Mouse (Mus musculus): ENCODE data around the gene Neo1. TPM values are rescaled to one million over a fixed set of nuclear protein-coding genes. Genes with fewer than 3 reads are reported as not detected.
A peak's percentile ranks its signal among the peaks of the same experiment; 100 is the strongest.
"Not testable (repeated sequence)": the region's sequence is repeated elsewhere in the genome, so short reads cannot be mapped to it uniquely, and the experiment has no call there.

Neo1 gene
- total and polyA plus RNA-seq, 2 experiments from 2014 or later = 18.5 to 79.7 TPM

- ATAC-seq (ENCODE audit: insufficient read depth, low read depth) = no peak
- WGBS = 67% methylated on average over 5 of the region's 5 CpGs
Observed at GRCm38 (mm10) chr9:58989255-58989928, 46.8 kb downstream of the Neo1 start.

GRCm38 (mm10) chr9:58979034-58979433 lies 57.2 kb downstream of the Neo1 start:
- no peak overlapping the region for H3K4me3 ChIP-seq (ENCODE audit: low read depth, low read length)
- DNase-seq (ENCODE audit: low spot score) (no peak), ATAC-seq (ENCODE audit: insufficient read depth, low read depth) (no peak)
- WGBS = 68% methylated on average over 15 of the region's 15 CpGs
- no peak overlapping the region for H3K4me2 ChIP-seq (ENCODE audit: low read depth, low read length)
- H3K27me3 ChIP-seq (ENCODE audit: control insufficient read depth, insufficient read depth, low read length) = no peaks in the 10 kb centered on the region
- peaks cover 16% of the 10 kb centered on the region for H3K36me3 ChIP-seq (replicated peaks; ENCODE audit: control insufficient read depth, insufficient read depth, low read length)
- H3K9ac ChIP-seq (replicated peaks; ENCODE audit: low read depth, low read length) = no peak overlapping the region
- H3K4me1 ChIP-seq (ENCODE audit: control insufficient read depth, insufficient read depth) = no peaks in the 10 kb centered on the region
- no peak for TF ChIP-seq EP300 (IDR thresholded peaks at IDR 0.05; ENCODE audit: low read depth)
- H3K27ac ChIP-seq (ENCODE audit: low read depth) = no peak overlapping the region
- no peaks in the 10 kb centered on the region for H3K9me3 ChIP-seq (replicated peaks; ENCODE audit: control insufficient read depth, low read length)

More at GRCm38 (mm10) chr9:58989255-58989928, 46.8 kb downstream of the Neo1 start:
- Histone ChIP-seq H3K27ac (ENCODE audit: low read depth) (no peak overlapping the region), H3K9me3 (replicated peaks; ENCODE audit: control insufficient read depth, low read length) (no peaks in the 10 kb centered on the region), H3K4me3 (ENCODE audit: low read depth, low read length) (no peak overlapping the region), H3K27me3 (ENCODE audit: control insufficient read depth, insufficient read depth, low read length) (no peaks in the 10 kb centered on the region), H3K4me2 (ENCODE audit: low read depth, low read length) (no peak overlapping the region), H3K9ac (replicated peaks; ENCODE audit: low read depth, low read length) (no peak overlapping the region), H3K36me3 (replicated peaks; ENCODE audit: control insufficient read depth, insufficient read depth, low read length) (0 out of 2 replicates have a peak, but pooled peaks cover 9% of the 10 kb centered on the region), H3K4me1 (ENCODE audit: control insufficient read depth, insufficient read depth) (no peaks in the 10 kb centered on the region)
- TF ChIP-seq CTCF (IDR thresholded peaks at IDR 0.05; ENCODE audit: low read depth) = no peak
- DNase-seq (ENCODE audit: low spot score) = no peak

- H3K27ac ChIP-seq (ENCODE audit: low read depth); H3K36me3 ChIP-seq (replicated peaks; ENCODE audit: control insufficient read depth, insufficient read depth, low read length); H3K9ac ChIP-seq (replicated peaks; ENCODE audit: low read depth, low read length); H3K9me3 ChIP-seq (replicated peaks; ENCODE audit: control insufficient read depth, low read length); H3K27me3 ChIP-seq (ENCODE audit: control insufficient read depth, insufficient read depth, low read length); ATAC-seq (ENCODE audit: insufficient read depth, low read depth); DNase-seq (ENCODE audit: low spot score); H3K4me2 ChIP-seq (ENCODE audit: low read depth, low read length); H3K4me1 ChIP-seq (ENCODE audit: control insufficient read depth, insufficient read depth); H3K4me3 ChIP-seq (ENCODE audit: low read depth, low read length): not testable (repeated sequence)
- WGBS = 87% methylated on average over 2 of the region's 2 CpGs
- TF ChIP-seq CTCF (IDR thresholded peaks at IDR 0.05; ENCODE audit: low read depth) = 0 out of 2 replicates have a peak, but pooled peaks have one; percentile 3
Observed at GRCm38 (mm10) chr9:58971154-58971553, 65.1 kb downstream of the Neo1 start.

- Histone ChIP-seq H3K27ac (ENCODE audit: low read depth) (no peak overlapping the region), H3K36me3 (replicated peaks; ENCODE audit: control insufficient read depth, insufficient read depth, low read length) (0 out of 2 replicates have a peak, but pooled peaks cover 4% of the 10 kb centered on the region), H3K4me3 (ENCODE audit: low read depth, low read length) (no peak overlapping the region), H3K4me2 (ENCODE audit: low read depth, low read length) (no peak overlapping the region), H3K4me1 (ENCODE audit: control insufficient read depth, insufficient read depth) (no peaks in the 10 kb centered on the region), H3K9me3 (replicated peaks; ENCODE audit: control insufficient read depth, low read length) (no peaks in the 10 kb centered on the region), H3K9ac (replicated peaks; ENCODE audit: low read depth, low read length) (no peak overlapping the region), H3K27me3 (ENCODE audit: control insufficient read depth, insufficient read depth, low read length) (no peaks in the 10 kb centered on the region)
- 49% methylated on average over 2 of the region's 2 CpGs for WGBS
- no peak for DNase-seq (ENCODE audit: low spot score)
- no peak for ATAC-seq (ENCODE audit: insufficient read depth, low read depth)
- no peak for TF ChIP-seq CTCF (IDR thresholded peaks at IDR 0.05; ENCODE audit: low read depth)
- TF ChIP-seq EP300 (IDR thresholded peaks at IDR 0.05; ENCODE audit: low read depth) = no peak
Observed at GRCm38 (mm10) chr9:58967371-58967770, 68.9 kb downstream of the Neo1 start.

GRCm38 (mm10) chr9:58955507-58955906 lies 80.7 kb downstream of the Neo1 start:
- no peaks in the 10 kb centered on the region for H3K27me3 ChIP-seq (ENCODE audit: control insufficient read depth, insufficient read depth, low read length)
- no peak overlapping the region for H3K4me3 ChIP-seq (ENCODE audit: low read depth, low read length)
- peaks cover 10% of the 10 kb centered on the region for H3K36me3 ChIP-seq (replicated peaks; ENCODE audit: control insufficient read depth, insufficient read depth, low read length)
- DNase-seq (ENCODE audit: low spot score) (no peak), ATAC-seq (ENCODE audit: insufficient read depth, low read depth) (no peak)
- WGBS = 56% methylated on average over 3 of the region's 3 CpGs
- no peaks in the 10 kb centered on the region for H3K4me1 ChIP-seq (ENCODE audit: control insufficient read depth, insufficient read depth)
- no peak overlapping the region for H3K27ac ChIP-seq (ENCODE audit: low read depth)
- no peaks in the 10 kb centered on the region for H3K9me3 ChIP-seq (replicated peaks; ENCODE audit: control insufficient read depth, low read length)
- no peak overlapping the region for H3K4me2 ChIP-seq (ENCODE audit: low read depth, low read length)
- H3K9ac ChIP-seq (replicated peaks; ENCODE audit: low read depth, low read length) = no peak overlapping the region
- TF ChIP-seq EP300 (IDR thresholded peaks at IDR 0.05; ENCODE audit: low read depth) (no peak), CTCF (IDR thresholded peaks at IDR 0.05; ENCODE audit: low read depth) (peak; percentile 18; the same call in 1 of the 2 replicates)

- ATAC-seq (ENCODE audit: insufficient read depth, low read depth); H3K4me3 ChIP-seq (ENCODE audit: low read depth, low read length): not testable (repeated sequence)
- WGBS = 90% methylated on average over 1 of the region's 1 CpGs
Observed at GRCm38 (mm10) chr9:58945910-58946309, 90.3 kb downstream of the Neo1 start.

More at GRCm38 (mm10) chr9:58945910-58946309, 90.3 kb downstream of the Neo1 start:
- DNase-seq (ENCODE audit: low spot score); H3K9ac ChIP-seq (replicated peaks; ENCODE audit: low read depth, low read length); H3K27ac ChIP-seq (ENCODE audit: low read depth); H3K27me3 ChIP-seq (ENCODE audit: control insufficient read depth, insufficient read depth, low read length); H3K4me2 ChIP-seq (ENCODE audit: low read depth, low read length); H3K4me1 ChIP-seq (ENCODE audit: control insufficient read depth, insufficient read depth); H3K36me3 ChIP-seq (replicated peaks; ENCODE audit: control insufficient read depth, insufficient read depth, low read length); H3K9me3 ChIP-seq (replicated peaks; ENCODE audit: control insufficient read depth, low read length): not testable (repeated sequence)

All from heart, postnatal 0 days (tissue).